Comparison of ENCODE assay signal across 26 mouse cellular contexts in genomic region chr11:85981561-85981960, GRCm38 (mm10).
"Had no signal": no experiment of that assay in that cellular context is flagged by ENCODE, and none has a peak within 500 bp of the region (broad histone marks: within the 10 kb centered on the region; RNA-seq: fewer than 3 reads in every experiment).

No protein-coding gene starts in this region.

- H3K4me3 ChIP-seq: kidney, embryonic 15.5 days; left cerebral cortex, adult 2 months; limb, embryonic 12.5 days; limb, embryonic 15.5 days; lung, embryonic 15.5 days; megakaryocyte, embryonic 14.5 days; midbrain, embryonic 10.5 days; midbrain, embryonic 13.5 days; myocyte; neural tube, embryonic 13.5 days; stomach, embryonic 15.5 days had no signal

- H3K9me3 ChIP-seq: kidney, embryonic 15.5 days; limb, embryonic 12.5 days; limb, embryonic 15.5 days; lung, embryonic 15.5 days; megakaryocyte, embryonic 14.5 days; midbrain, embryonic 10.5 days; midbrain, embryonic 13.5 days; neural tube, embryonic 13.5 days; stomach, embryonic 15.5 days had no signal

- H3K4me2 ChIP-seq: kidney, embryonic 15.5 days; limb, embryonic 12.5 days; limb, embryonic 15.5 days; liver, embryonic 11.5 days; lung, embryonic 15.5 days; midbrain, embryonic 13.5 days; neural tube, embryonic 13.5 days; stomach, embryonic 15.5 days had no signal

- H3K27ac ChIP-seq: kidney, embryonic 15.5 days; left cerebral cortex, adult 2 months; limb, embryonic 12.5 days; liver, embryonic 14.5 days; lung, embryonic 15.5 days; midbrain, embryonic 10.5 days; midbrain, embryonic 13.5 days; neural tube, embryonic 13.5 days; stomach, embryonic 15.5 days had no signal

- H3K9ac ChIP-seq: kidney, embryonic 15.5 days; limb, embryonic 12.5 days; limb, embryonic 15.5 days; liver, embryonic 14.5 days; lung, embryonic 15.5 days; midbrain, embryonic 13.5 days; neural tube, embryonic 13.5 days; stomach, embryonic 15.5 days had no signal

- H3K4me1 ChIP-seq: limb, embryonic 12.5 days; megakaryocyte, embryonic 14.5 days; midbrain, embryonic 10.5 days; midbrain, embryonic 13.5 days; neural tube, embryonic 13.5 days; stomach, embryonic 15.5 days had no signal

- H3K27me3 ChIP-seq: limb, embryonic 12.5 days; limb, embryonic 15.5 days; lung, embryonic 15.5 days; stomach, embryonic 15.5 days had no signal

- H3K36me3 ChIP-seq: kidney, embryonic 15.5 days; limb, embryonic 12.5 days; limb, embryonic 15.5 days; lung, embryonic 15.5 days; midbrain, embryonic 10.5 days; midbrain, embryonic 13.5 days; neural tube, embryonic 13.5 days; stomach, embryonic 15.5 days had no signal

- ATAC-seq: intestine, postnatal 0 days; midbrain, embryonic 13.5 days; midbrain, embryonic 16.5 days had no signal

- DNase-seq: kidney, adult 2 months; kidney, postnatal 10 days; kidney, postnatal 36 days; layer of hippocampus, postnatal 36 days; lung, adult 18-20 months; lung, postnatal 10 days; lung, postnatal 36 days; retina, postnatal 1 day; spleen, adult 18-20 months; thymus, adult 18-20 months; thymus, postnatal 36 days had no signal
